Mouse (Mus musculus): ENCODE results near the gene Ccdc57.

DNA sequence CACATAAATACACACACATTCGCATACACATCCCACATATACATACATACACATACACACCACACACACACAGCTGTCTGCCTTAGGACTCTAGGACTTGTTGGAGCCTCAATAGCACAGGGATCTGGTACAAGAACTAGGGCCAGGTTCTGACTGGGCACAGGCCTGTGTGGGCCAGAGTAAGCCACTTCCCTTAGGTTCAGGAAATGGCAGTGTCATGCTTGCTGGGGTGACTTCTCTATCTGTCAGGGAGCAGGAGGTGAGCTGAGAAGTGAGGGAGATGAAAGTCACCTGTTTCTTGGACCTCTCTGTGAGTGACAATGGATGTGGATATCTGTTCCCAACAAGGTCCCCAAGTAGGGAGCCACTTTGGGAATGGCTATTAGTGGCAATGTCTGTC lies 5.3 kb upstream of the Ccdc57 start:
- TF ChIP-seq GATA1 (IDR thresholded peaks at IDR 0.05; ENCODE audit: borderline replicate concordance, low read length) (no peak), FLI1 (IDR thresholded peaks at IDR 0.05; ENCODE audit: low read length) (no peak)
